Comparison of ENCODE assay signal across 10 mouse cellular contexts in genomic region chr6:86516021-86516420, GRCm38 (mm10). TPM values are rescaled to one million over a fixed set of nuclear protein-coding genes. Genes with fewer than 3 reads are reported as not detected.
DNase-seq lines count a peak whose midpoint lies in the region; ATAC-seq and TF ChIP-seq lines count a peak whose summit lies in the region.
"Had no signal": no experiment of that assay in that cellular context is flagged by ENCODE, and none has a peak within 500 bp of the region (broad histone marks: within the 10 kb centered on the region; RNA-seq: fewer than 3 reads in every experiment).

No protein-coding gene starts in this region.

- H3K9ac ChIP-seq in kidney, embryonic 15.5 days: no peak overlapping the region
- peak overlapping the region; percentile 58 for H3K9ac ChIP-seq in heart, postnatal 0 days (replicated peaks; ENCODE audit: low read depth, low read length)
- H3K9ac ChIP-seq: forebrain, embryonic 12.5 days had no signal

- WGBS in kidney, embryonic 15.5 days: 81% methylated on average over 1 of the region's 1 CpGs
- 71% methylated on average over 1 of the region's 1 CpGs for WGBS in heart, postnatal 0 days
- WGBS in small intestine, adult 2 months: 39% methylated on average over 1 of the region's 1 CpGs

- no peak for TF ChIP-seq POLR2A in small intestine, adult 2 months (IDR thresholded peaks at IDR 0.05; ENCODE audit: low read depth, low read length)

- H3K4me2 ChIP-seq in kidney, embryonic 15.5 days: no peak overlapping the region
- peak overlapping the region; percentile 57 for H3K4me2 ChIP-seq in heart, postnatal 0 days (ENCODE audit: low read depth, low read length)
- H3K4me2 ChIP-seq: forebrain, embryonic 12.5 days had no signal

- peak; percentile 77 for DNase-seq in kidney, adult 18-20 months
- DNase-seq in brain, adult 2 months (ENCODE audit: low read depth, low spot score): peak; percentile 54
- peak; percentile 68 for DNase-seq in heart, postnatal 0 days (ENCODE audit: low spot score)
- DNase-seq in layer of hippocampus, adult 11-12 months (ENCODE audit: low spot score): no peak
- DNase-seq in thymus, postnatal 4 days: no peak

- no peaks in the 10 kb centered on the region for H3K4me1 ChIP-seq in kidney, embryonic 15.5 days
- no peaks in the 10 kb centered on the region; the same call in 1 of the 2 replicates for H3K4me1 ChIP-seq in heart, postnatal 0 days (ENCODE audit: control insufficient read depth, insufficient read depth)
- H3K4me1 ChIP-seq in small intestine, adult 2 months (ENCODE audit: control insufficient read depth, insufficient read depth, insufficient read length, low read length): peaks cover 10% of the 10 kb centered on the region; the same call in 1 of the 2 replicates
- H3K4me1 ChIP-seq: forebrain, embryonic 12.5 days had no signal

- ATAC-seq in kidney, embryonic 15.5 days (replicated peaks; ENCODE audit: low FRiP score): no peak
- peak; percentile 80 for ATAC-seq in heart, postnatal 0 days (ENCODE audit: insufficient read depth, low read depth)
- ATAC-seq: lung, postnatal 0 days; midbrain, embryonic 16.5 days had no signal

- H3K9me3 ChIP-seq in kidney, embryonic 15.5 days (replicated peaks): no peaks in the 10 kb centered on the region
- no peaks in the 10 kb centered on the region for H3K9me3 ChIP-seq in heart, postnatal 0 days (replicated peaks; ENCODE audit: control insufficient read depth, low read length)
- H3K9me3 ChIP-seq: forebrain, embryonic 12.5 days had no signal

- H3K27ac ChIP-seq in kidney, embryonic 15.5 days: no peak overlapping the region
- peak overlapping the region; percentile 84 for H3K27ac ChIP-seq in heart, postnatal 0 days (ENCODE audit: low read depth)
- peak overlapping the region; percentile 74 for H3K27ac ChIP-seq in small intestine, adult 2 months (ENCODE audit: insufficient read depth, low read depth, low read length)
- H3K27ac ChIP-seq: forebrain, embryonic 12.5 days had no signal

- H3K27me3 ChIP-seq in kidney, embryonic 15.5 days: no peaks in the 10 kb centered on the region
- no peaks in the 10 kb centered on the region for H3K27me3 ChIP-seq in heart, postnatal 0 days (ENCODE audit: control insufficient read depth, insufficient read depth, low read length)
- no peaks in the 10 kb centered on the region for H3K27me3 ChIP-seq in small intestine, adult 2 months (ENCODE audit: control insufficient read depth, insufficient read depth, low read length)
- H3K27me3 ChIP-seq: forebrain, embryonic 12.5 days had no signal

- H3K4me3 ChIP-seq in kidney, embryonic 15.5 days (replicated peaks): no peak overlapping the region
- H3K4me3 ChIP-seq in heart, postnatal 0 days (ENCODE audit: low read depth, low read length): peak overlapping the region; percentile 35
- H3K4me3 ChIP-seq in small intestine, adult 2 months (ENCODE audit: low read depth, low read length): peak overlapping the region; percentile 52
- H3K4me3 ChIP-seq: forebrain, embryonic 12.5 days had no signal

- no peak for TF ChIP-seq EP300 in heart, postnatal 0 days (IDR thresholded peaks at IDR 0.05; ENCODE audit: low read depth)

- no peak for TF ChIP-seq CTCF in heart, postnatal 0 days (IDR thresholded peaks at IDR 0.05; ENCODE audit: low read depth)
- TF ChIP-seq CTCF in small intestine, adult 2 months (IDR thresholded peaks at IDR 0.05; ENCODE audit: extremely low read depth, insufficient read length, insufficient replicate concordance, low read depth, low read length): no peak

- peaks cover 2% of the 10 kb centered on the region for H3K36me3 ChIP-seq in kidney, embryonic 15.5 days
- H3K36me3 ChIP-seq in heart, postnatal 0 days (replicated peaks; ENCODE audit: control insufficient read depth, insufficient read depth, low read length): no peaks in the 10 kb centered on the region
- no peaks in the 10 kb centered on the region for H3K36me3 ChIP-seq in small intestine, adult 2 months (ENCODE audit: control insufficient read depth, insufficient read depth, low read length)
- H3K36me3 ChIP-seq: forebrain, embryonic 12.5 days had no signal

RNA-seq across cellular contexts. Expression of gene Pcbp1, which starts 10.1 kb away (rescaled TPM):
- 488 and 506 TPM in 2 replicates for polyA plus RNA-seq in kidney, embryonic 15.5 days (2015; fragmentation: Nextera tagmentation; extraction: Ambion mirVana)
- total RNA-seq in heart, postnatal 0 days (2014; rRNA removed; ENCODE audit: low replicate concordance): 46.2 and 55.2 TPM in 2 replicates
- 276 and 285 TPM in 2 replicates for polyA plus RNA-seq in heart, postnatal 0 days (2015; fragmentation: Nextera tagmentation; extraction: Ambion mirVana)
- polyA plus RNA-seq in small intestine, adult 2 months (2012; rRNA removed): 244 and 314 TPM in 2 replicates

Comparison
In these comparisons a context has a peak if more than half of its experiments do, and no peak if none do; other contexts are left out.
1. DNase-seq: peak in kidney, adult 18-20 months (single experiment), brain, adult 2 months (single experiment) and heart, postnatal 0 days (single experiment); none in layer of hippocampus, adult 11-12 months (single experiment) and thymus, postnatal 4 days (single experiment).